Mouse (Mus musculus): ENCODE measurements around the gene Ly6g5c. TPM values are rescaled to one million over a fixed set of nuclear protein-coding genes. Genes with fewer than 3 reads are reported as not detected.

Gene Ly6g5c
- polyA plus RNA-seq, 1 experiment from 2014 or later, result 0.38 TPM

Other genes starting within 250 kb of the Ly6g5c start
- 4.1 and 6.3 TPM in 2 replicates for gene Cfb, start 245.8 kb upstream of the Ly6g5c start, polyA plus RNA-seq (2015; fragmentation: Nextera tagmentation; extraction: Ambion mirVana)
- 0.87 and 0.99 TPM in 2 replicates for gene Zbtb12, start 228.8 kb upstream of the Ly6g5c start, polyA plus RNA-seq (2015; fragmentation: Nextera tagmentation; extraction: Ambion mirVana)
- gene Gm20547, start 226.2 kb upstream of the Ly6g5c start, polyA plus RNA-seq (2015; fragmentation: Nextera tagmentation; extraction: Ambion mirVana), result not detected in 2 replicates
- 5.1 and 9.4 TPM in 2 replicates for gene C2, start 210.0 kb upstream of the Ly6g5c start, polyA plus RNA-seq (2015; fragmentation: Nextera tagmentation; extraction: Ambion mirVana)
- gene Ehmt2, start 209.8 kb upstream of the Ly6g5c start, polyA plus RNA-seq (2015; fragmentation: Nextera tagmentation; extraction: Ambion mirVana), result 26.7 and 27.6 TPM in 2 replicates
- not detected in 2 replicates for gene Slc44a4, start 193.8 kb upstream of the Ly6g5c start, polyA plus RNA-seq (2015; fragmentation: Nextera tagmentation; extraction: Ambion mirVana)
- gene Neu1, start 177.0 kb upstream of the Ly6g5c start, polyA plus RNA-seq (2015; fragmentation: Nextera tagmentation; extraction: Ambion mirVana), result 12.8 and 14.9 TPM in 2 replicates
- 0.12 and 0.27 TPM in 2 replicates for gene Hspa1b, start 149.0 kb upstream of the Ly6g5c start, polyA plus RNA-seq (2015; fragmentation: Nextera tagmentation; extraction: Ambion mirVana)
- 0.32 TPM in 1 of 2 replicates, not detected in the other for gene Gm20481, start 138.4 kb upstream of the Ly6g5c start, polyA plus RNA-seq (2015; fragmentation: Nextera tagmentation; extraction: Ambion mirVana)
- 2.5 and 3.8 TPM in 2 replicates for gene Hspa1a, start 136.1 kb upstream of the Ly6g5c start, polyA plus RNA-seq (2015; fragmentation: Nextera tagmentation; extraction: Ambion mirVana)
- 2.7 and 2.8 TPM in 2 replicates for gene Hspa1l, start 135.6 kb upstream of the Ly6g5c start, polyA plus RNA-seq (2015; fragmentation: Nextera tagmentation; extraction: Ambion mirVana)
- gene Lsm2, start 126.4 kb upstream of the Ly6g5c start, polyA plus RNA-seq (2015; fragmentation: Nextera tagmentation; extraction: Ambion mirVana), result 54.1 and 55.4 TPM in 2 replicates
- 27.6 and 32.6 TPM in 2 replicates for gene Vars, start 107.3 kb upstream of the Ly6g5c start, polyA plus RNA-seq (2015; fragmentation: Nextera tagmentation; extraction: Ambion mirVana)
- 0.46 and 0.53 TPM in 2 replicates for gene Vwa7, start 91.7 kb upstream of the Ly6g5c start, polyA plus RNA-seq (2015; fragmentation: Nextera tagmentation; extraction: Ambion mirVana)
- 10.6 and 11.5 TPM in 2 replicates for gene Sapcd1, start 80.3 kb upstream of the Ly6g5c start, polyA plus RNA-seq (2015; fragmentation: Nextera tagmentation; extraction: Ambion mirVana)
- 2.2 and 3.5 TPM in 2 replicates for gene Msh5, start 61.5 kb upstream of the Ly6g5c start, polyA plus RNA-seq (2015; fragmentation: Nextera tagmentation; extraction: Ambion mirVana)
- 115 and 138 TPM in 2 replicates for gene Clic1, start 58.3 kb upstream of the Ly6g5c start, polyA plus RNA-seq (2015; fragmentation: Nextera tagmentation; extraction: Ambion mirVana)
- 144 and 157 TPM in 2 replicates for gene Ddah2, start 49.2 kb upstream of the Ly6g5c start, polyA plus RNA-seq (2015; fragmentation: Nextera tagmentation; extraction: Ambion mirVana)
- gene Ly6g6c, start 42.9 kb upstream of the Ly6g5c start, polyA plus RNA-seq (2015; fragmentation: Nextera tagmentation; extraction: Ambion mirVana), result 11.3 TPM in 1 of 2 replicates, not detected in the other
- 0.08 and 0.30 TPM in 2 replicates for gene Mpig6b, start 42.1 kb upstream of the Ly6g5c start, polyA plus RNA-seq (2015; fragmentation: Nextera tagmentation; extraction: Ambion mirVana)
- 2.1 TPM in 1 of 2 replicates, not detected in the other for gene Ly6g6e, start 31.4 kb upstream of the Ly6g5c start, polyA plus RNA-seq (2015; fragmentation: Nextera tagmentation; extraction: Ambion mirVana)
- 0.49 and 1.2 TPM in 2 replicates for gene Ly6g6d, start 30.2 kb upstream of the Ly6g5c start, polyA plus RNA-seq (2015; fragmentation: Nextera tagmentation; extraction: Ambion mirVana)
- 0.11 and 0.29 TPM in 2 replicates for gene Ly6g6f, start 22.7 kb upstream of the Ly6g5c start, polyA plus RNA-seq (2015; fragmentation: Nextera tagmentation; extraction: Ambion mirVana)
- 87.8 and 89.8 TPM in 2 replicates for gene Abhd16a, start 19.0 kb upstream of the Ly6g5c start, polyA plus RNA-seq (2015; fragmentation: Nextera tagmentation; extraction: Ambion mirVana)
- 0.22 and 0.37 TPM in 2 replicates for gene Ly6g5b, start 7.1 kb downstream of the Ly6g5c start, polyA plus RNA-seq (2015; fragmentation: Nextera tagmentation; extraction: Ambion mirVana)
- gene Gpank1, start 13.2 kb downstream of the Ly6g5c start, polyA plus RNA-seq (2015; fragmentation: Nextera tagmentation; extraction: Ambion mirVana), result 8.4 and 9.1 TPM in 2 replicates
- gene Csnk2b, start 13.8 kb downstream of the Ly6g5c start, polyA plus RNA-seq (2015; fragmentation: Nextera tagmentation; extraction: Ambion mirVana), result 203 and 204 TPM in 2 replicates
- gene D17H6S53E, start 18.1 kb downstream of the Ly6g5c start, polyA plus RNA-seq (2015; fragmentation: Nextera tagmentation; extraction: Ambion mirVana), result 10.6 and 11.8 TPM in 2 replicates
- gene Apom, start 23.8 kb downstream of the Ly6g5c start, polyA plus RNA-seq (2015; fragmentation: Nextera tagmentation; extraction: Ambion mirVana), result 0.30 and 0.81 TPM in 2 replicates
- 39.5 and 42.1 TPM in 2 replicates for gene Bag6, start 26.9 kb downstream of the Ly6g5c start, polyA plus RNA-seq (2015; fragmentation: Nextera tagmentation; extraction: Ambion mirVana)
- gene Prrc2a, start 56.6 kb downstream of the Ly6g5c start, polyA plus RNA-seq (2015; fragmentation: Nextera tagmentation; extraction: Ambion mirVana), result 51.8 and 55.0 TPM in 2 replicates
- gene Aif1, start 67.8 kb downstream of the Ly6g5c start, polyA plus RNA-seq (2015; fragmentation: Nextera tagmentation; extraction: Ambion mirVana), result 11.0 and 18.3 TPM in 2 replicates
- gene Lst1, start 80.2 kb downstream of the Ly6g5c start, polyA plus RNA-seq (2015; fragmentation: Nextera tagmentation; extraction: Ambion mirVana), result 14.2 and 24.5 TPM in 2 replicates
- gene Ltb, start 86.2 kb downstream of the Ly6g5c start, polyA plus RNA-seq (2015; fragmentation: Nextera tagmentation; extraction: Ambion mirVana), result 1.3 and 2.2 TPM in 2 replicates
- gene Tnf, start 93.7 kb downstream of the Ly6g5c start, polyA plus RNA-seq (2015; fragmentation: Nextera tagmentation; extraction: Ambion mirVana), result 0.49 and 0.74 TPM in 2 replicates
- gene Lta, start 97.1 kb downstream of the Ly6g5c start, polyA plus RNA-seq (2015; fragmentation: Nextera tagmentation; extraction: Ambion mirVana), result 0.12 and 0.24 TPM in 2 replicates
- 0.40 and 0.83 TPM in 2 replicates for gene Gm16181, start 112.6 kb downstream of the Ly6g5c start, polyA plus RNA-seq (2015; fragmentation: Nextera tagmentation; extraction: Ambion mirVana)
- 3.3 and 3.9 TPM in 2 replicates for gene Atp6v1g2, start 125.4 kb downstream of the Ly6g5c start, polyA plus RNA-seq (2015; fragmentation: Nextera tagmentation; extraction: Ambion mirVana)
- 8.5 and 8.8 TPM in 2 replicates for gene Nfkbil1, start 127.5 kb downstream of the Ly6g5c start, polyA plus RNA-seq (2015; fragmentation: Nextera tagmentation; extraction: Ambion mirVana)
- 131 and 157 TPM in 2 replicates for gene Ddx39b, start 133.5 kb downstream of the Ly6g5c start, polyA plus RNA-seq (2015; fragmentation: Nextera tagmentation; extraction: Ambion mirVana)
- gene H2-D1, start 154.5 kb downstream of the Ly6g5c start, polyA plus RNA-seq (2015; fragmentation: Nextera tagmentation; extraction: Ambion mirVana), result 113 and 180 TPM in 2 replicates
- gene H2-Q1, start 212.1 kb downstream of the Ly6g5c start, polyA plus RNA-seq (2015; fragmentation: Nextera tagmentation; extraction: Ambion mirVana), result not detected in 2 replicates
- not detected in 2 replicates for gene H2-Q2, start 234.0 kb downstream of the Ly6g5c start, polyA plus RNA-seq (2015; fragmentation: Nextera tagmentation; extraction: Ambion mirVana)